Mouse (Mus musculus): ENCODE measurements at regions not wholly inside any gene's neighbourhood (a gene's known extent, or its start where the extent isn't known, plus 50 kb on each side); places are given as distances from the start of the nearest gene placed in this dataset.

GRCm38 (mm10) chr9:59153126-59153525, 116.9 kb upstream of the Neo1 start:
- no peak for DNase-seq (ENCODE audit: low read depth, low spot score)

- no peak for DNase-seq (ENCODE audit: low read depth, low spot score)
Measured at GRCm38 (mm10) chr9:59144256-59144800, 108.1 kb upstream of the Neo1 start.

GRCm38 (mm10) chr9:59143610-59144009, 107.4 kb upstream of the Neo1 start:
- no peak for DNase-seq (ENCODE audit: low read depth, low spot score)

GRCm38 (mm10) chr9:59134171-59135041, 98.2 kb upstream of the Neo1 start:
- DNase-seq (ENCODE audit: low read depth, low spot score) = peak; percentile 31

- DNase-seq (ENCODE audit: low read depth, low spot score) = no peak
Measured at GRCm38 (mm10) chr9:59129699-59130340, 93.6 kb upstream of the Neo1 start.

GRCm38 (mm10) chr9:59129252-59129651, 93.0 kb upstream of the Neo1 start:
- DNase-seq (ENCODE audit: low read depth, low spot score) = no peak

- no peak for DNase-seq (ENCODE audit: low read depth, low spot score)
Measured at GRCm38 (mm10) chr9:59128023-59128422, 91.8 kb upstream of the Neo1 start.

GRCm38 (mm10) chr9:59125886-59126285, 89.6 kb upstream of the Neo1 start:
- DNase-seq (ENCODE audit: low read depth, low spot score) = no peak

- no peak for DNase-seq (ENCODE audit: low read depth, low spot score)
Measured at GRCm38 (mm10) chr9:59116561-59116960, 80.3 kb upstream of the Neo1 start.

GRCm38 (mm10) chr9:59113859-59114258, 77.6 kb upstream of the Neo1 start:
- DNase-seq (ENCODE audit: low read depth, low spot score) = no peak

- no peak for DNase-seq (ENCODE audit: low read depth, low spot score)
Measured at GRCm38 (mm10) chr9:59099738-59100137, 63.5 kb upstream of the Neo1 start.

- no peak for DNase-seq (ENCODE audit: low read depth, low spot score)
Measured at GRCm38 (mm10) chr9:59097564-59097963, 61.3 kb upstream of the Neo1 start.

- no peak for DNase-seq (ENCODE audit: low read depth, low spot score)
Measured at GRCm38 (mm10) chr9:59096551-59097268, 60.5 kb upstream of the Neo1 start.

- DNase-seq (ENCODE audit: low read depth, low spot score) = no peak
Measured at GRCm38 (mm10) chr9:59095626-59096025, 59.4 kb upstream of the Neo1 start.

- no peak for DNase-seq (ENCODE audit: low read depth, low spot score)
Measured at GRCm38 (mm10) chr9:59094106-59094505, 57.9 kb upstream of the Neo1 start.

GRCm38 (mm10) chr9:59091179-59091578, 54.9 kb upstream of the Neo1 start:
- DNase-seq (ENCODE audit: low read depth, low spot score) = no peak

GRCm38 (mm10) chr9:59087704-59088103, 51.5 kb upstream of the Neo1 start:
- DNase-seq (ENCODE audit: low read depth, low spot score) = no peak

GRCm38 (mm10) chr9:59087112-59087511, 50.9 kb upstream of the Neo1 start:
- DNase-seq (ENCODE audit: low read depth, low spot score) = no peak

GRCm38 (mm10) chr9:59086556-59087102, 50.4 kb upstream of the Neo1 start:
- DNase-seq (ENCODE audit: low read depth, low spot score) = no peak

Measured in embryo, embryonic 11.5 days (tissue).